Mouse (Mus musculus) left cerebral cortex, adult 11 months (tissue): Measurements from ENCODE around the gene Maf.

Experiments used
- DNase-seq: peaks from one replicate; pipeline ENCODE4 v3.0.0; 2022; ENCODE audit warnings: low spot score

Maf gene

GRCm38 (mm10) chr8:115707731-115708590, at the start of gene Maf:
Gene Maf (minus strand): TSS chr8:115707794.
- peak; percentile 73 for DNase-seq

GRCm38 (mm10) chr8:115756965-115757364, 49.4 kb upstream of the Maf start:
- DNase-seq = no peak

GRCm38 (mm10) chr8:115756027-115756426, 48.4 kb upstream of the Maf start:
- no peak for DNase-seq

- no peak for DNase-seq
These were observed 47.1 kb upstream of the Maf start for GRCm38 (mm10) chr8:115754694-115755093.

DNA sequence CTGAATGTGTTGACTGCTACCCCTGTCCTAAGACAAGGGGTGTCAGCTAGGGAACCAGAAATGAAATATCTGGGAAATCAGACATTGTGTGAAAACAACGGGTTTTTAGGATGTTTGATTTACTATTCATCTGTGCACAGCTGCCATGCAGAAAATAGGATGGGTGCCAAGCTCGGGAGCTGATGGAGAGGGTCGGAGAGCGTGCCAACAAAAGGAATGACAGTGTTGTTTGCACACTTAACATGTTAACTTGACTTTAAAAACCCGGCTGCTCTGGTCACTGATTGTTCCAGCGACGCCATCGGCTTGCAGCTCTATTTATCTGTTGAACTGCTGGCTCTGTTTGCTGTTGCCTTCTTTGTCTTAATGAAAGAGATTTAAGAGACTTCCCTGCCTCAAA, 46.2 kb upstream of the Maf start:
- DNase-seq = no peak

GRCm38 (mm10) chr8:115747426-115747825, 39.8 kb upstream of the Maf start:
- DNase-seq = no peak

- no peak for DNase-seq
These were observed 38.1 kb upstream of the Maf start for GRCm38 (mm10) chr8:115745648-115746047.

GRCm38 (mm10) chr8:115743441-115743840, 35.8 kb upstream of the Maf start:
- no peak for DNase-seq

DNA sequence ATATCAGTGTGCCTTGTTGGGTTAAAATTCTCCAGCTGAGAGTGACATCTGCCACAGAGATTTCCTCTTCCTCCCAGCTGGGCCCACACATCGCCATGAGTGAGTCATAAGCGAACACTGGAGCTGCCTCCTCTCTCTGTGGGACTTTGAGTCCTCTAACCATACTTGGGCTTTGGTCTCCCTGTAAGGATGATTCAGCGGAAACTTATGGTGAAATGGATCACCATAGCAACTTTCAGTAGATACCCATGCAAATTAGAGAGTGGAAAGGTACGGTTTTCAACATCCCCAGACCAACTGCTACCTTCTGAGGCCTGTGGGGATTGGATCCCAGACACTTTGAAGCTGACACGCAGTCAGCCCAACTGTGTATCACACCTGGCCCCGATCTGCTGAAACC, 35.1 kb upstream of the Maf start:
- peak; percentile 17 for DNase-seq

- no peak for DNase-seq
These were observed 34.4 kb upstream of the Maf start for GRCm38 (mm10) chr8:115741964-115742363.

- DNase-seq = no peak
These were observed 32.2 kb upstream of the Maf start for GRCm38 (mm10) chr8:115739756-115740155.

DNA sequence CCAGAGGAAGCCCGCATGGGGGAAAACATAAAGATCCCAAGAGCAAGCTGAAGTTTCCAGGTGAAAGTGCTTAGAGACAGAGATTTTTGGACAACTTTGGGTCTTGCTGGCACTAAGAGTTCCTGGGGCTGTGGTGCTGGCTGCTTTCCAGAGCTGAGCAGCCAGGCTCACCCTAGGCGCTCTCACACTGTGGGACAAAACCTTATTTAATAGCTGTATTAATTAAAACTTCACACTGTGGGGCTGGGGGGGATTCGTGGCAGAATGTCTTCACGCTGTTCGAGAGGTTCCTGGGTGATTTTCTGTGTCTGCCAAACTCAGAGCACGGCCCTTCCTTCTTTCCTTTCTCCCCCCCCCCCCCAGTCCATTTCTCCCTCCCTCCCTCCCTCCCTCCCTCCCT, 24.8 kb upstream of the Maf start:
- DNase-seq = no peak

GRCm38 (mm10) chr8:115726807-115727206, 19.2 kb upstream of the Maf start:
- no peak for DNase-seq

- no peak for DNase-seq
These were observed 18.6 kb upstream of the Maf start for GRCm38 (mm10) chr8:115726231-115726630.

GRCm38 (mm10) chr8:115719126-115719525, 11.5 kb upstream of the Maf start:
- DNase-seq = no peak

DNA sequence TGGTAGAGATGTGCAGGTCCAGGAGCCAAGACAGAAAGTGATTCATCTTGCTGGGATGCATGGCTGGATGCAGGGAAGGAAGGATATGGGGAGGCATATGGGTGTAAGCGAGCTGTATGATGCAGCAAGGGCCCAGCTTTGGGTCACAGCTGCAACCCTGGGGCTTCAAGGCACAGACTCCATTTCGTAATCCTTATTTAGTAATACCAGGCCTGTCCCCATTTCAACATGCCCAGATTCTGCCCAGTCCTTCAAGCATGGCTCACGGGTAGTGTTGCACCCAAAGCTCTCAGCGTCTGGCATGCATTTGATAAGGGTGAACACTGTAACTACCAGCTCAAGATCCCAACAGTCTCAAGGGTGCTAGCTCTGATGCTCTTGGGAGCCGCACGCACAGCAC, 11.0 kb upstream of the Maf start:
- DNase-seq = no peak

- DNase-seq = no peak
These were observed 7.7 kb upstream of the Maf start for GRCm38 (mm10) chr8:115715262-115715661.

DNA sequence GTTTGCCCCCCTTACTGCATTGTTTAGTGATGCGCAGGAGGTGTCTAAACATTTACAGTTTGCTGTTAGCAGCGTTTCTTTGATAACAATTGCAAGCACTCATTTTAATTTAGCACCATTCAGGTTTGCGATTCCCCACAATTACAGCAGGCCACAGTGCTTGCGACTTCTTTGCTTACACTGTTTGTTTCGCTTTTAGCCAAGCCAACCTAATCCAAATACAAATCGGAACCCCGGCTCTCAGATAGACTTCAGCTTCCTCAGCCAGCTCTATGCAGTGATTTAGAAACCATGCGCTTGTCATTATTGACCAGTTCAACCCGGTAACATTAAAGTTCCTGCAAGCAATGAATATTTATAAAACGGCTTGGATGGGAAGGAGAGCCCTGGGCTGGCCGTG, 3.5 kb upstream of the Maf start:
- no peak for DNase-seq

DNA sequence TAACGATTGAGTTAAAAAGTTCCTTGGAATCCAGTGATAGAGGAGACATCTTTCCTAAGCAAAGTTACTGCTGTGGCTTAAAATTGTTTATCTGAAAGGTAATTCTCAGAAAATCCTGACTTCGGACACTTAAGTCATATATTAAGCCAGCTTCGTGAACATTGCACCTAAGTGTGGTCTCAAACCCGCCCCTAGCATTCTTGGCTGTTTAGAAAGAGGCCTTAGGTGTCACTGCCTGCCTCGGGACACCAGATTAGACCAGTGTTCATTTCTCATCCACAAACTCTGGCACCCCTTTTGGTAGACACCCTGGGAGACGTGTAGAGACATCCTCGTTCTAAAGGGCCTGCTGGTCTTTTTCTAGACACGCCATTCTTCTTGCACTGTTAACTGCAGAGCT, 2.3 kb upstream of the Maf start:
- no peak for DNase-seq

DNA sequence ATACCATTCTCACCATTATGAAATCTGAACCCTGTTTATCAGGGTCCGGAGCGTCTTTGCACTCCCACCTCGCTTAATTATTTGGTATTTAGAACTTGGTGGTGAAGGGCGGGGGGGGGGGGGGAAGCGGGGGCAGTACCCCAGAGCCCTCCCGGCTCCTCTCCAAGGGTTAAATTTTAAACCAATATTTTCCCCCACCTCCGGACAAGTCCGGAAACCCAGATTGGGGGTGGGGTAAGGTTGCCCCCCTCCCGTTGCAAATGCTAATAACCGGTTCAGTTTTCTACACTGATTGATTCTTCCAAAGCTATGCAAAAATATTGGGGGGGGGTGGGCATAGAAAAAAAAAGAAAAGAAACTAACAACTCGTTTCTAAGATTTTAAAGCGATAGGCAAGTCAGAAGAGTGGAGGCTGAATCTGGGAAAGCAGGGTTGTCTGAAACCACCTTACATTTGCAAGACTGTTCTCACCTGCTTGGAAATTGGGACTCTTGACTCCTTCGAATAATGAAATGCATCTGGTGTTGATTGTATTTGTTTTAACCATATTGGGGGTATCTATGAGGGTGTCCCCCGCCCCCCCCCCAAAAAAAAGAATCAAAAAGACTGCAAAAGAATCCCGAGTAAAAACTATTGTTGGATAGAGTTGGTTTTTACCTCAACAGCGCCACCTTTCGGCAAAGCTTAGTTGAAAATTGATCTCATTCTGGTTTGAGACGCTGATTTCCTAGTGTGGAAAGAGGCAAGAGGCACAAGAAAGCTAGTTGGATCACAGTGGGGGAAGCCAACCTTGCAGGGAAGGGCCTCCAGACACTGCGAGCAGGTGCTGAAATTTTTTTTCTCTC, 1.6 kb upstream of the Maf start:
- DNase-seq = peak; percentile 60

- peak; percentile 13 for DNase-seq
These were observed 498 bp downstream of the Maf start for GRCm38 (mm10) chr8:115706861-115707730.

GRCm38 (mm10) chr8:115706411-115706860, 1.2 kb downstream of the Maf start:
- DNase-seq = no peak
